Mouse (Mus musculus) c-Kit-negative CD71-positive TER-119-positive erythroid progenitor cells, embryonic 14.5 days (primary cell): ENCODE measurements around the gene Lmbr1.
"Not testable (repeated sequence)": the region's sequence is repeated elsewhere in the genome, so short reads cannot be mapped to it uniquely, and the experiment has no call there.

Experiments
- DNase-seq: peaks from one replicate; pipeline ENCODE4 v3.0.0-alpha.2; 2013; ENCODE audit warnings: low read depth, low spot score

Lmbr1 gene

GRCm38 (mm10) chr5:29378298-29379036, at the start of gene Lmbr1:
Gene Lmbr1 (minus strand): TSS chr5:29378390.
- DNase-seq = peak; percentile 88

GRCm38 (mm10) chr5:29423330-29423729, 45.1 kb upstream of the Lmbr1 start:
- not testable (repeated sequence) for DNase-seq

- no peak for DNase-seq
Observed at GRCm38 (mm10) chr5:29413041-29413440, 34.9 kb upstream of the Lmbr1 start.

- no peak for DNase-seq
Observed at GRCm38 (mm10) chr5:29410854-29411253, 32.7 kb upstream of the Lmbr1 start.

- no peak for DNase-seq
Observed at GRCm38 (mm10) chr5:29398427-29398826, 20.2 kb upstream of the Lmbr1 start.

- no peak for DNase-seq
Observed at GRCm38 (mm10) chr5:29388944-29389765, 11.0 kb upstream of the Lmbr1 start.

GRCm38 (mm10) chr5:29388181-29388943, 10.2 kb upstream of the Lmbr1 start:
- DNase-seq = no peak

GRCm38 (mm10) chr5:29387591-29387990, 9.4 kb upstream of the Lmbr1 start:
- no peak for DNase-seq

- no peak for DNase-seq
Observed at GRCm38 (mm10) chr5:29382776-29383175, 4.6 kb upstream of the Lmbr1 start.

- no peak for DNase-seq
Observed at GRCm38 (mm10) chr5:29380091-29380490, 1.9 kb upstream of the Lmbr1 start.

- no peak for DNase-seq
Observed at GRCm38 (mm10) chr5:29377590-29378297, 446 bp downstream of the Lmbr1 start.

- DNase-seq = no peak
Observed at GRCm38 (mm10) chr5:29363511-29363910, 14.7 kb downstream of the Lmbr1 start.

GRCm38 (mm10) chr5:29335836-29336235, 42.4 kb downstream of the Lmbr1 start:
- DNase-seq = peak; percentile 13

- no peak for DNase-seq
Observed at GRCm38 (mm10) chr5:29322503-29322902, 55.7 kb downstream of the Lmbr1 start.

GRCm38 (mm10) chr5:29309191-29309590, 69.0 kb downstream of the Lmbr1 start:
- peak; percentile 3 for DNase-seq

GRCm38 (mm10) chr5:29293194-29293593, 85.0 kb downstream of the Lmbr1 start:
- peak; percentile 5 for DNase-seq

- no peak for DNase-seq
Observed at GRCm38 (mm10) chr5:29290110-29290509, 88.1 kb downstream of the Lmbr1 start.

- DNase-seq = no peak
Observed at GRCm38 (mm10) chr5:29289703-29290102, 88.5 kb downstream of the Lmbr1 start.

- DNase-seq = no peak
Observed at GRCm38 (mm10) chr5:29281081-29281480, 97.1 kb downstream of the Lmbr1 start.

- no peak for DNase-seq
Observed at GRCm38 (mm10) chr5:29274746-29275145, 103.4 kb downstream of the Lmbr1 start.

GRCm38 (mm10) chr5:29273426-29273825, 104.8 kb downstream of the Lmbr1 start:
- no peak for DNase-seq
